Mouse (Mus musculus): ENCODE data around the gene Zfyve26. TPM values are rescaled to one million over a fixed set of nuclear protein-coding genes. Genes with fewer than 3 reads are reported as not detected.
"Not testable (repeated sequence)": the region's sequence is repeated elsewhere in the genome, so short reads cannot be mapped to it uniquely, and the experiment has no call there.

Gene Zfyve26
- polyA plus RNA-seq, 1 experiment from 2014 or later: 17.2 TPM

DNA sequence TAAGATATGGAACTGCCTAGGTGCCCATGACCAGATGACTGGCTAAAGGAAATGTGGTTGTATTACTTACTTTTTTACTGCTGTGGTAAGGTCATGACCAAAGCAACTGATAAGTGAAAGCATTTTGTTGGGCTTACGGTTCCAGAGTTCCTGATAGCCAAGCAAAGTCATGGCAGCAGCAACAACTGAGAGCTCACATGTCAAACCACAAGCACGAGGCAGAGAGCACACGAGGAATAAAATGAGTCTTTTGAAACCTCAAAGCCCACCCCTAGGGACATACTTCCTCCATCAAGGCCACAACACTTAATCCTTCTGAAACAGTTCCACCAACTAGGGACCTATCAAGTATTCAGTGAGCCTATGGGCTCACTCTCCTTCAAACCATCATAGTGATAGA is 94.2 kb downstream of the Zfyve26 start:
- ATAC-seq (ENCODE audit: insufficient number of reproducible peaks, insufficient read depth, low FRiP score, low read depth): no peak
- Histone ChIP-seq H3K4me3 (ENCODE audit: low read depth, low read length) (no peak overlapping the region), H3K4me1 (ENCODE audit: control insufficient read depth, insufficient read depth, low read length) (no peaks in the 10 kb centered on the region), H3K4me2 (replicated peaks; ENCODE audit: low read depth, low read length) (no peak overlapping the region), H3K36me3 (ENCODE audit: control insufficient read depth, insufficient read depth, low read length) (no peaks in the 10 kb centered on the region), H3K27ac (ENCODE audit: low read length) (no peak overlapping the region), H3K9ac (replicated peaks; ENCODE audit: low read depth, low read length) (no peak overlapping the region), H3K9me3 (ENCODE audit: control insufficient read depth, low read depth, low read length) (no peaks in the 10 kb centered on the region), H3K27me3 (ENCODE audit: control insufficient read depth, insufficient read depth, low read length) (no peaks in the 10 kb centered on the region)
- 70% methylated on average over 3 of the region's 3 CpGs for WGBS

DNA sequence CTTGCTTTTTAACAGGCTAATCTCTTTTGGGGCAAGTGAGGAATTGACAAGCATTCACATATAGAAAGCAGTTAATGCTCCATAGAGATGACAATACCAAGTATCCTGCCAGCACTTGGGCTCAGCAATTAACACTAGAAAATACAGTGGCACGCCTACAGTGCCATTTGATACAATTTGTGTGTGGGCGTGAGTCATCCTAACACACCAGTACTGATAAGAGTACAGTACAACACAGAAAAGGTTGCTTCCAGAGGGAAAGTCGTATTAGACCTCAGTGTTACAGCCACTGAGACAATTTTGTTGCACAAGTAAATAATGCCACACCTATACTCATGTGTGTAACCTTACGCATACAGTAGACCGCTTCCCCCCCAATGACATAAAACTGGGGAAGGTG is 99.0 kb downstream of the Zfyve26 start:
- no peaks in the 10 kb centered on the region for H3K36me3 ChIP-seq (ENCODE audit: control insufficient read depth, insufficient read depth, low read length)
- no peaks in the 10 kb centered on the region for H3K27me3 ChIP-seq (ENCODE audit: control insufficient read depth, insufficient read depth, low read length)
- H3K9ac ChIP-seq (replicated peaks; ENCODE audit: low read depth, low read length): no peak overlapping the region
- no peak overlapping the region for H3K27ac ChIP-seq (ENCODE audit: low read length)
- no peak overlapping the region for H3K4me2 ChIP-seq (replicated peaks; ENCODE audit: low read depth, low read length)
- ATAC-seq (ENCODE audit: insufficient number of reproducible peaks, insufficient read depth, low FRiP score, low read depth): no peak
- no peak overlapping the region for H3K4me3 ChIP-seq (ENCODE audit: low read depth, low read length)
- 80% methylated on average over 5 of the region's 5 CpGs for WGBS
- no peaks in the 10 kb centered on the region for H3K4me1 ChIP-seq (ENCODE audit: control insufficient read depth, insufficient read depth, low read length)
- H3K9me3 ChIP-seq (ENCODE audit: control insufficient read depth, low read depth, low read length): no peaks in the 10 kb centered on the region

DNA sequence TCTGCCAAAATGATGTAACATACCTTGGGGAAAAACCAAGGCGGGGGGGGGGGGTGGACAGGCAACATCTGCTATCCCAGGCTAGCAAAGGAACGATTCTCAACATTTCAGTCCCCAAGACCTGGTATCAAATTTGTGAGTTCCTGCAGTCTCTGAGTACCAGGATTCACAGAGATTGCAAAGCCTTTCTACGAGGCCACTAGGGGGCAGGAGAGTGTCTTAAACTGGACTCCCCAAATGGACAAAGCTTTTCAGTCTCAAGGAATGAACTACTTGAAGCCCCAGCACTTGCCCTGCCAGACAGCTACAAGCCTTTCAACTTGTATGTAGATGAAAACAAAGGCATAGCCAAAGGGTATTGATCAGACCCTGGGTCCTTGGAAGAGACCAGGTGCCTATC is 102.7 kb downstream of the Zfyve26 start:
- peaks cover 6% of the 10 kb centered on the region; the same call in 1 of the 2 replicates for H3K4me1 ChIP-seq (ENCODE audit: control insufficient read depth, insufficient read depth, low read length)
- H3K36me3 ChIP-seq (ENCODE audit: control insufficient read depth, insufficient read depth, low read length): 0 out of 2 replicates have a peak, but pooled peaks cover under 1% of the 10 kb centered on the region
- no peaks in the 10 kb centered on the region for H3K9me3 ChIP-seq (ENCODE audit: control insufficient read depth, low read depth, low read length)
- no peak overlapping the region for H3K9ac ChIP-seq (replicated peaks; ENCODE audit: low read depth, low read length)
- no peak for ATAC-seq (ENCODE audit: insufficient number of reproducible peaks, insufficient read depth, low FRiP score, low read depth)
- WGBS: 6% methylated on average over 3 of the region's 3 CpGs
- no peaks in the 10 kb centered on the region for H3K27me3 ChIP-seq (ENCODE audit: control insufficient read depth, insufficient read depth, low read length)
- H3K4me3 ChIP-seq (ENCODE audit: low read depth, low read length): no peak overlapping the region
- no peak overlapping the region for H3K27ac ChIP-seq (ENCODE audit: low read length)
- H3K4me2 ChIP-seq (replicated peaks; ENCODE audit: low read depth, low read length): no peak overlapping the region

DNA sequence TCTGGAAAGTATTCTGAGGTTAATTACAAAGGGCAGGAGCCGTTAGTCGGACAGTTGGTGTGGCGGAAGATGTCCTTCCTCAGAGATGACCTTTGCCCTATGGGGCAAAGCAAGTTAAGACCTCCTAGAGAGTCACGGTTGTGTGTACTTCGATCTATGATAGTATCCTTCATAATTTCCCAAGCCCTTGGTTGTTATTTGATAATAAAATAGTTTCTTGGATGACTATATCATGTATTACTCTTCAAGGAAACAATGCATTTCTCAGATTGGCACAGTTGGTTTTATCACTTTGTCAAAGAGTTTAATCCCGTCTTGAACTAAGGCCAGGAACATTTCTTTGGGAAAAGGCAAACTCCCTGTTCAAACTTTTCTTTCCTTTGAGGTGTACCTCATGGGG is 103.9 kb downstream of the Zfyve26 start, which contains the start of gene Rdh11:
Gene Rdh11 (minus strand): TSS at position 101 of the 400 bp plus-strand sequence.
- no peak for ATAC-seq (ENCODE audit: insufficient number of reproducible peaks, insufficient read depth, low FRiP score, low read depth)
- peaks cover 6% of the 10 kb centered on the region; the same call in 1 of the 2 replicates for H3K4me1 ChIP-seq (ENCODE audit: control insufficient read depth, insufficient read depth, low read length)
- peak within 1 kb of the TSS; percentile 55 for H3K4me3 ChIP-seq (ENCODE audit: low read depth, low read length)
- H3K36me3 ChIP-seq (ENCODE audit: control insufficient read depth, insufficient read depth, low read length): peaks cover 12% of the 10 kb centered on the region; the same call in 1 of the 2 replicates
- H3K27me3 ChIP-seq (ENCODE audit: control insufficient read depth, insufficient read depth, low read length): no peaks in the 10 kb centered on the region
- peak within 1 kb of the TSS; percentile 28; the same call in 1 of the 2 replicates for H3K27ac ChIP-seq (ENCODE audit: low read length)
- H3K9me3 ChIP-seq (ENCODE audit: control insufficient read depth, low read depth, low read length): no peaks in the 10 kb centered on the region
- H3K4me2 ChIP-seq (replicated peaks; ENCODE audit: low read depth, low read length): peak within 1 kb of the TSS; percentile 67
- 65% methylated on average over 6 of the region's 6 CpGs for WGBS
- H3K9ac ChIP-seq (replicated peaks; ENCODE audit: low read depth, low read length): peak within 1 kb of the TSS; percentile 31; the same call in 1 of the 2 replicates

DNA sequence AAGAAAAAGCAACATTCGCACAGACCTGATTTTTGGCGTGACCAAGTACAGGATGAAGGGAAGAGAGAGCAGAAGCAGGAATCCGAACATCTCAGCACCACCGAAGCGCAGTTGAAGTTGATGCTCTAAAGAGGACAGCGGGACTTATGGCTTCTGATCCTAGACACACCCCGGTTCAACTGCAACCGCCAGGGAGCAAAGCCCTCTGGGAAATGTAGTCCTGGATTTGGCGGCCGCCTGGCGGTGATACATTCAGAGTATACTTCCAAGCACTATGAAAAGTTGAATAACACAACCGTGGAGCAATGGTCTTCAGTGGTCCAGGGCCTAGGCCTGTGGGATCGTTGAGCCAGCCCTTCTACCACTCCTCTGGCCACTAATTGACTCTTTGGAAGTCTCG is 104.4 kb downstream of the Zfyve26 start:
- Histone ChIP-seq H3K27ac (ENCODE audit: low read length) (peak overlapping the region; percentile 28; the same call in 1 of the 2 replicates), H3K4me1 (ENCODE audit: control insufficient read depth, insufficient read depth, low read length) (peaks cover 6% of the 10 kb centered on the region; the same call in 1 of the 2 replicates), H3K27me3 (ENCODE audit: control insufficient read depth, insufficient read depth, low read length) (no peaks in the 10 kb centered on the region), H3K4me2 (replicated peaks; ENCODE audit: low read depth, low read length) (peak overlapping the region; percentile 67), H3K9me3 (ENCODE audit: control insufficient read depth, low read depth, low read length) (no peaks in the 10 kb centered on the region), H3K9ac (replicated peaks; ENCODE audit: low read depth, low read length) (peak overlapping the region; percentile 31; the same call in 1 of the 2 replicates), H3K4me3 (ENCODE audit: low read depth, low read length) (peak overlapping the region; percentile 55), H3K36me3 (ENCODE audit: control insufficient read depth, insufficient read depth, low read length) (peaks cover 15% of the 10 kb centered on the region; the same call in 1 of the 2 replicates)
- ATAC-seq (ENCODE audit: insufficient number of reproducible peaks, insufficient read depth, low FRiP score, low read depth): peak; percentile 86
- 4% methylated on average over 14 of the region's 14 CpGs for WGBS

DNA sequence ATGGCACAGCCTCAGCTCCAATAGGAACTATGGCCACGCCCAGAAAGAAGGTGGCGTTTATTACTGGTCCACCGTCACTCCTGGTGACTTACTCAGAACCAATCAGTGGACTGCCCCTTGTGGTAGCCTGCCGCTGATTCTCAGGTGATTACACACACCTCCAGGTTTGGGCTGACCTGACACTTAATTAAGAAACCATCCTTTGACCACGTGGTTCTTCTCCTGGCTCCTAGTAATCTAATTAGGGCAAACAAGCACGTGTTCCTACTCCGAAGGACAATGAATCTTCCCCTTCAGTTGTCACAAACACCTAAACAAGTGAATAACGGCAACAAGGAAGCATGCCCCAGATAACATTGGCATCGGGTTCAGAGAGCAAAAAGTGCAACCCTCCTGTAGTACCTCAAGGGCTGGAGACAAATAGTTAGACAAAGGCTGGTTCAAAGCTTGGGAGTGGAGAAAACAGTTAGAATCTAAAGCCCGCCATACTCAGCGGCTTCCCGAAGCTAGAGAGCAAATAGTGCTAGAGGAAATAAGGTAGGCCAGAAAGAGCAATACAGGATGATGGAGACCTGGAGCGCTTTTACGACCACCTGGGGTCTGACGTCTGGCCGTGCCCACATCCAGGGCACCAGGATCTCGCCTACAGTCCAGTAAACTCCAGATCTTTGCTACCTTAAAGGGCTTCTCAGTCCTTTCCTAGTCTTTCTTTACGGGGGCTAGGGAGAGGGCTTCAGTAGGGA is 105.0 kb downstream of the Zfyve26 start:
- no peaks in the 10 kb centered on the region for H3K9me3 ChIP-seq (ENCODE audit: control insufficient read depth, low read depth, low read length)
- H3K27me3 ChIP-seq (ENCODE audit: control insufficient read depth, insufficient read depth, low read length): no peaks in the 10 kb centered on the region
- H3K27ac ChIP-seq (ENCODE audit: low read length): peak overlapping the region; percentile 28; the same call in 1 of the 2 replicates
- WGBS: under 1% methylated on average over 18 of the region's 18 CpGs
- peaks cover 6% of the 10 kb centered on the region; the same call in 1 of the 2 replicates for H3K4me1 ChIP-seq (ENCODE audit: control insufficient read depth, insufficient read depth, low read length)
- H3K36me3 ChIP-seq (ENCODE audit: control insufficient read depth, insufficient read depth, low read length): peaks cover 21% of the 10 kb centered on the region
- H3K4me3 ChIP-seq (ENCODE audit: low read depth, low read length): peak overlapping the region; percentile 55
- H3K4me2 ChIP-seq (replicated peaks; ENCODE audit: low read depth, low read length): peak overlapping the region; percentile 67
- peak; percentile 91 for ATAC-seq (ENCODE audit: insufficient number of reproducible peaks, insufficient read depth, low FRiP score, low read depth)
- peak overlapping the region; percentile 31; the same call in 1 of the 2 replicates for H3K9ac ChIP-seq (replicated peaks; ENCODE audit: low read depth, low read length)

DNA sequence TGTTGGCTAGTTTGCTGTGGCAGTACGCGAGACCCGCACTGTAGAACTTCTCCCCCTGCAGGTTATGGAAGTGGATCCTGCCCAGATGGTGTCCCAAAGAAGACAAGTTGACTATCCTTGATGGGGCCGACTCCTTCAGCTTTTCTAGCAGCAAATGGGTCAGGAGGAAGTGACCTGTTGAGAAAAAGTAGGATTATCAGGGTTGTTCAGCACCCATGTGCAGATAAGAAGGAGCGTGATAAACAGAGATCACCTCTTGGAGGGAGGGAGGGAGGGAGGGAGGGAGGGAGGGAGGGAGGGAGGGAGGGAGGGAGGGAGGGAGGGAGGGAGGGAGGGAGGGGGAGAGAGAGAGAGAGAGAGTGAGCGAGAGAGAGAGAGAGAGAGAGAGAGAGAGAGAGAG is 110.9 kb downstream of the Zfyve26 start:
- H3K9me3 ChIP-seq (ENCODE audit: control insufficient read depth, low read depth, low read length); H3K27ac ChIP-seq (ENCODE audit: low read length); H3K9ac ChIP-seq (replicated peaks; ENCODE audit: low read depth, low read length); H3K4me3 ChIP-seq (ENCODE audit: low read depth, low read length); H3K4me2 ChIP-seq (replicated peaks; ENCODE audit: low read depth, low read length); ATAC-seq (ENCODE audit: insufficient number of reproducible peaks, insufficient read depth, low FRiP score, low read depth); H3K27me3 ChIP-seq (ENCODE audit: control insufficient read depth, insufficient read depth, low read length); H3K4me1 ChIP-seq (ENCODE audit: control insufficient read depth, insufficient read depth, low read length): not testable (repeated sequence)
- H3K36me3 ChIP-seq (ENCODE audit: control insufficient read depth, insufficient read depth, low read length): peaks cover 63% of the 10 kb centered on the region
- WGBS: 79% methylated on average over 5 of the region's 6 CpGs

All from stomach, embryonic 14.5 days (tissue).